Mouse (Mus musculus): ENCODE data around the gene Nxn. TPM values are rescaled to one million over a fixed set of nuclear protein-coding genes. Genes with fewer than 3 reads are reported as not detected.

Nxn gene
- polyA plus RNA-seq, 1 experiment, result 24.7 TPM

- TF ChIP-seq CTCF (IDR thresholded peaks at IDR 0.05; ENCODE audit: borderline replicate concordance, control insufficient read depth, extremely low read depth, insufficient read depth, low read length, poor library complexity) (no peak), POLR2A (IDR thresholded peaks at IDR 0.05; ENCODE audit: control insufficient read depth, extremely low read depth, insufficient read depth, low read length, poor library complexity) (no peak)
- H3K4me3 ChIP-seq (ENCODE audit: control insufficient read depth, insufficient read depth, low read length), result no peak overlapping the region
Observed at GRCm38 (mm10) chr11:76337236-76337635, 61.7 kb downstream of the Nxn start.

GRCm38 (mm10) chr11:76336224-76336623 is 62.7 kb downstream of the Nxn start:
- H3K4me1 ChIP-seq (replicated peaks; ENCODE audit: control insufficient read depth, insufficient read depth, low read length), result no peaks in the 10 kb centered on the region
- no peak for DNase-seq
- no peak for TF ChIP-seq POLR2A (IDR thresholded peaks at IDR 0.05; ENCODE audit: control insufficient read depth, extremely low read depth, insufficient read depth, low read length, poor library complexity)
- no peak for TF ChIP-seq CTCF (IDR thresholded peaks at IDR 0.05; ENCODE audit: borderline replicate concordance, control insufficient read depth, extremely low read depth, insufficient read depth, low read length, poor library complexity)

More at GRCm38 (mm10) chr11:76337236-76337635, 61.7 kb downstream of the Nxn start:
- no peaks in the 10 kb centered on the region for H3K4me1 ChIP-seq (replicated peaks; ENCODE audit: control insufficient read depth, insufficient read depth, low read length)
- no peaks in the 10 kb centered on the region for H3K27me3 ChIP-seq (ENCODE audit: control insufficient read depth, insufficient read depth, low read length)
- DNase-seq, result no peak
- H3K27ac ChIP-seq (ENCODE audit: control insufficient read depth, insufficient read depth, low read length), result no peak overlapping the region
- WGBS, result 91% methylated on average over 9 of the region's 9 CpGs
- no peaks in the 10 kb centered on the region for H3K36me3 ChIP-seq (ENCODE audit: control insufficient read depth, insufficient read depth, low read length)

GRCm38 (mm10) chr11:76334966-76335365 is 64.0 kb downstream of the Nxn start:
- H3K27me3 ChIP-seq (ENCODE audit: control insufficient read depth, insufficient read depth, low read length), result no peaks in the 10 kb centered on the region
- TF ChIP-seq CTCF (IDR thresholded peaks at IDR 0.05; ENCODE audit: borderline replicate concordance, control insufficient read depth, extremely low read depth, insufficient read depth, low read length, poor library complexity) (no peak), POLR2A (IDR thresholded peaks at IDR 0.05; ENCODE audit: control insufficient read depth, extremely low read depth, insufficient read depth, low read length, poor library complexity) (no peak)
- H3K27ac ChIP-seq (ENCODE audit: control insufficient read depth, insufficient read depth, low read length), result no peak overlapping the region
- DNase-seq, result no peak
- no peaks in the 10 kb centered on the region for H3K36me3 ChIP-seq (ENCODE audit: control insufficient read depth, insufficient read depth, low read length)
- no peaks in the 10 kb centered on the region for H3K4me1 ChIP-seq (replicated peaks; ENCODE audit: control insufficient read depth, insufficient read depth, low read length)
- WGBS, result 92% methylated on average over 10 of the region's 10 CpGs
- no peak overlapping the region for H3K4me3 ChIP-seq (ENCODE audit: control insufficient read depth, insufficient read depth, low read length)

More at GRCm38 (mm10) chr11:76336224-76336623, 62.7 kb downstream of the Nxn start:
- H3K27me3 ChIP-seq (ENCODE audit: control insufficient read depth, insufficient read depth, low read length), result no peaks in the 10 kb centered on the region
- no peaks in the 10 kb centered on the region for H3K36me3 ChIP-seq (ENCODE audit: control insufficient read depth, insufficient read depth, low read length)
- H3K4me3 ChIP-seq (ENCODE audit: control insufficient read depth, insufficient read depth, low read length), result no peak overlapping the region
- H3K27ac ChIP-seq (ENCODE audit: control insufficient read depth, insufficient read depth, low read length), result no peak overlapping the region

- no peak overlapping the region for H3K27ac ChIP-seq (ENCODE audit: control insufficient read depth, insufficient read depth, low read length)
- no peaks in the 10 kb centered on the region for H3K4me1 ChIP-seq (replicated peaks; ENCODE audit: control insufficient read depth, insufficient read depth, low read length)
- H3K36me3 ChIP-seq (ENCODE audit: control insufficient read depth, insufficient read depth, low read length), result no peaks in the 10 kb centered on the region
- DNase-seq, result no peak
- WGBS, result 82% methylated on average over 5 of the region's 5 CpGs
- TF ChIP-seq CTCF (IDR thresholded peaks at IDR 0.05; ENCODE audit: borderline replicate concordance, control insufficient read depth, extremely low read depth, insufficient read depth, low read length, poor library complexity) (no peak), POLR2A (IDR thresholded peaks at IDR 0.05; ENCODE audit: control insufficient read depth, extremely low read depth, insufficient read depth, low read length, poor library complexity) (no peak)
- H3K4me3 ChIP-seq (ENCODE audit: control insufficient read depth, insufficient read depth, low read length), result no peak overlapping the region
- H3K27me3 ChIP-seq (ENCODE audit: control insufficient read depth, insufficient read depth, low read length), result no peaks in the 10 kb centered on the region
Observed at GRCm38 (mm10) chr11:76332240-76332639, 66.7 kb downstream of the Nxn start.

- H3K27ac ChIP-seq (ENCODE audit: control insufficient read depth, insufficient read depth, low read length), result no peak overlapping the region
- H3K4me1 ChIP-seq (replicated peaks; ENCODE audit: control insufficient read depth, insufficient read depth, low read length), result no peaks in the 10 kb centered on the region
- no peaks in the 10 kb centered on the region for H3K27me3 ChIP-seq (ENCODE audit: control insufficient read depth, insufficient read depth, low read length)
- WGBS, result 90% methylated on average over 2 of the region's 2 CpGs
- H3K4me3 ChIP-seq (ENCODE audit: control insufficient read depth, insufficient read depth, low read length), result no peak overlapping the region
- TF ChIP-seq CTCF (IDR thresholded peaks at IDR 0.05; ENCODE audit: borderline replicate concordance, control insufficient read depth, extremely low read depth, insufficient read depth, low read length, poor library complexity) (no peak), POLR2A (IDR thresholded peaks at IDR 0.05; ENCODE audit: control insufficient read depth, extremely low read depth, insufficient read depth, low read length, poor library complexity) (no peak)
- H3K36me3 ChIP-seq (ENCODE audit: control insufficient read depth, insufficient read depth, low read length), result no peaks in the 10 kb centered on the region
- DNase-seq, result no peak
Observed at GRCm38 (mm10) chr11:76328522-76329290, 70.2 kb downstream of the Nxn start.

- WGBS, result 58% methylated on average over 11 of the region's 11 CpGs
Observed at GRCm38 (mm10) chr11:76328084-76328483, 70.9 kb downstream of the Nxn start.

More at GRCm38 (mm10) chr11:76328084-76328483, 70.9 kb downstream of the Nxn start:
- no peaks in the 10 kb centered on the region for H3K4me1 ChIP-seq (replicated peaks; ENCODE audit: control insufficient read depth, insufficient read depth, low read length)
- DNase-seq, result no peak
- no peak overlapping the region for H3K27ac ChIP-seq (ENCODE audit: control insufficient read depth, insufficient read depth, low read length)
- no peak overlapping the region for H3K4me3 ChIP-seq (ENCODE audit: control insufficient read depth, insufficient read depth, low read length)
- TF ChIP-seq POLR2A (IDR thresholded peaks at IDR 0.05; ENCODE audit: control insufficient read depth, extremely low read depth, insufficient read depth, low read length, poor library complexity), result no peak
- no peak for TF ChIP-seq CTCF (IDR thresholded peaks at IDR 0.05; ENCODE audit: borderline replicate concordance, control insufficient read depth, extremely low read depth, insufficient read depth, low read length, poor library complexity)
- no peaks in the 10 kb centered on the region for H3K36me3 ChIP-seq (ENCODE audit: control insufficient read depth, insufficient read depth, low read length)
- H3K27me3 ChIP-seq (ENCODE audit: control insufficient read depth, insufficient read depth, low read length), result no peaks in the 10 kb centered on the region

All from thymus, adult 2 months (tissue).